10 mouse cellular contexts compared by ENCODE assay signal in the genomic region with DNA sequence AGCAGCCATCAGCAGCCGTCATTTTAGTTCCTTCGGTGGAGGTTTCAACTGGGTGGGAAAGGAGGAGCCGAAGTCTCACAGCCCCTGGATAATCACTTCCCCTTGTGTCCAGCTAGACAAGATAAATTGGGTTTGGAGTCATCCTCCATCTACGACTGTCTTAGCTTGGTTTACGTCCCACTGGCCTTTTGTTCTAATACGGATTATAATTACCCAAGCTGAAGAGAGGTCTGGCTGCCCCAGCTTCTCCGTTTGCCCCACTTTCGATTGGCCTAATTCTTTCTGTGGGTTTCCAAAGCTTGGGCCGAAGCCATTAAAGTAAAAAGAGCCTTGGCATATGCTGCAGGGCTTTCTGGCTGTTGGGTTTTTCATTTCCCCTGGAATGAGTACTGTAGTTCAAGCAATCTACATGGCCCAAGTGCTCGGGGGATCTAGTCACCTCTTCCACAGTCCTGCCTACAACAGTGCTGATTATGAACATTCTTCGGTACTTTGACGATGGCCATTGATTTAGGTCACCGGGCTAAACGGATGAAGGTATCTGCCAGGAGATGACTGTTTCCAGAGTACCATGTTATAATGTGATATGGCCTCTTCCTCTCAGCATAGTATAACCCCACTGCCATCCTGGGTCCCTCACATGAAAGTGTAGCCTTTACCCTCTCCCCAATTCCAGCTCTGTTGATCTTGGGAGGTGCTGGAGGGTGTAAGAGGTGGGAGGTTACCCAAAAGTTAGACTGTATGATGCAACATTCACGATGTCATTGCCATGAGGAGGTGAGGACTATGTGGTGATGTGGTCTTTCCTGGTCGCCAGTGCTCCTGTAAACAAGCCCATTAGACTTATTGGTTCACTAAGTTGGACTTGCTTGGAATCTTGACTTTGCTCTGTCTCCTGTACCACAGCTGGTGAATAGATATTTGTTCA.
A peak's percentile ranks its signal among the peaks of the same experiment; 100 is the strongest.
DNase-seq lines count a peak whose midpoint lies in the region; ATAC-seq lines count a peak whose summit lies in the region.
"Had no signal": no experiment of that assay in that cellular context is flagged by ENCODE, and none has a peak within 500 bp of the region (broad histone marks: within the 10 kb centered on the region; RNA-seq: fewer than 3 reads in every experiment).

No protein-coding gene starts in this region.

- H3K9me3 ChIP-seq in midbrain, embryonic 11.5 days (ENCODE audit: control insufficient read depth, low read length): no peaks in the 10 kb centered on the region
- H3K9me3 ChIP-seq in midbrain, embryonic 14.5 days (ENCODE audit: control insufficient read depth, low read length): no peaks in the 10 kb centered on the region
- H3K9me3 ChIP-seq in hindbrain, embryonic 11.5 days (ENCODE audit: control insufficient read depth, low read length): no peaks in the 10 kb centered on the region
- H3K9me3 ChIP-seq in heart, embryonic 12.5 days (replicated peaks): no peaks in the 10 kb centered on the region
- H3K9me3 ChIP-seq: megakaryocyte, embryonic 14.5 days had no signal

- H3K4me3 ChIP-seq in midbrain, embryonic 11.5 days (ENCODE audit: low read depth, low read length): no peak overlapping the region
- H3K4me3 ChIP-seq in midbrain, embryonic 14.5 days (replicated peaks; ENCODE audit: low read depth, low read length): no peak overlapping the region
- H3K4me3 ChIP-seq in hindbrain, embryonic 11.5 days (ENCODE audit: low read depth, low read length): no peak overlapping the region
- no peak overlapping the region for H3K4me3 ChIP-seq in heart, embryonic 12.5 days
- H3K4me3 ChIP-seq: megakaryocyte, embryonic 14.5 days had no signal

- 68% methylated on average over 16 of the region's 16 CpGs for WGBS in midbrain, embryonic 11.5 days
- WGBS in midbrain, embryonic 14.5 days: 71% methylated on average over 16 of the region's 16 CpGs
- WGBS in hindbrain, embryonic 11.5 days: 65% methylated on average over 16 of the region's 16 CpGs
- WGBS in heart, embryonic 12.5 days: 80% methylated on average over 16 of the region's 16 CpGs

- H3K4me1 ChIP-seq in midbrain, embryonic 11.5 days (ENCODE audit: control insufficient read depth, insufficient read depth, low read length): 0 out of 2 replicates have a peak, but pooled peaks cover 4% of the 10 kb centered on the region
- H3K4me1 ChIP-seq in midbrain, embryonic 14.5 days (ENCODE audit: control insufficient read depth, insufficient read depth, low read length): no peaks in the 10 kb centered on the region
- H3K4me1 ChIP-seq in hindbrain, embryonic 11.5 days (replicated peaks; ENCODE audit: control insufficient read depth, insufficient read depth, low read length): no peaks in the 10 kb centered on the region
- H3K4me1 ChIP-seq in heart, embryonic 12.5 days (replicated peaks): 0 out of 2 replicates have a peak, but pooled peaks cover 2% of the 10 kb centered on the region

- H3K27ac ChIP-seq in midbrain, embryonic 11.5 days (ENCODE audit: low read depth, low read length): no peak overlapping the region
- H3K27ac ChIP-seq in midbrain, embryonic 14.5 days (replicated peaks; ENCODE audit: low read depth, low read length): no peak overlapping the region
- 0 out of 2 replicates have a peak overlapping the region, but pooled peaks have one; percentile 17 for H3K27ac ChIP-seq in hindbrain, embryonic 11.5 days (ENCODE audit: low read depth, low read length)
- H3K27ac ChIP-seq in heart, embryonic 12.5 days (ENCODE audit: poor library complexity, severe bottlenecking): no peak overlapping the region

- no peaks in the 10 kb centered on the region for H3K27me3 ChIP-seq in midbrain, embryonic 11.5 days (ENCODE audit: control insufficient read depth, insufficient read depth, low read length)
- H3K27me3 ChIP-seq in midbrain, embryonic 14.5 days (ENCODE audit: control insufficient read depth, insufficient read depth, low read length): no peaks in the 10 kb centered on the region
- no peaks in the 10 kb centered on the region for H3K27me3 ChIP-seq in hindbrain, embryonic 11.5 days (ENCODE audit: control insufficient read depth, insufficient read depth, low read length)
- H3K27me3 ChIP-seq in heart, embryonic 12.5 days (replicated peaks): no peaks in the 10 kb centered on the region
- H3K27me3 ChIP-seq: megakaryocyte, embryonic 14.5 days had no signal

- no peak overlapping the region for H3K9ac ChIP-seq in midbrain, embryonic 11.5 days (ENCODE audit: low read length)
- H3K9ac ChIP-seq in midbrain, embryonic 14.5 days (replicated peaks; ENCODE audit: low read length): no peak overlapping the region
- H3K9ac ChIP-seq in hindbrain, embryonic 11.5 days (ENCODE audit: low read depth, low read length): no peak overlapping the region
- no peak overlapping the region for H3K9ac ChIP-seq in heart, embryonic 12.5 days

- no peak overlapping the region for H3K4me2 ChIP-seq in midbrain, embryonic 11.5 days
- H3K4me2 ChIP-seq in midbrain, embryonic 14.5 days (ENCODE audit: low read length): no peak overlapping the region
- H3K4me2 ChIP-seq in hindbrain, embryonic 11.5 days (replicated peaks; ENCODE audit: low read depth, low read length): no peak overlapping the region
- H3K4me2 ChIP-seq in heart, embryonic 12.5 days: no peak overlapping the region

- ATAC-seq in midbrain, embryonic 11.5 days (ENCODE audit: low FRiP score): no peak
- ATAC-seq in midbrain, embryonic 14.5 days (ENCODE audit: low FRiP score, low TSS enrichment): no peak
- ATAC-seq in hindbrain, embryonic 11.5 days (ENCODE audit: low FRiP score): 0 out of 2 replicates have a peak, but pooled peaks have one; percentile 40
- ATAC-seq in heart, embryonic 12.5 days (ENCODE audit: insufficient number of reproducible peaks, low FRiP score): no peak

- DNase-seq in adrenal gland, adult 2 months: peak; percentile 44
- no peak for DNase-seq in adrenal gland, adult 8-10 months
- DNase-seq in midbrain, embryonic 11.5 days (ENCODE audit: low spot score, missing footprints): peak; percentile 65
- DNase-seq in midbrain, embryonic 14.5 days: no peak
- DNase-seq in hindbrain, embryonic 11.5 days (ENCODE audit: low spot score): no peak
- peak; percentile 85 for DNase-seq in retina, embryonic 14.5 days (ENCODE audit: low spot score)
- no peak for DNase-seq in ovary, postnatal 10 days (ENCODE audit: low spot score)
- DNase-seq: spleen, adult 18-20 months had no signal

- no peaks in the 10 kb centered on the region for H3K36me3 ChIP-seq in midbrain, embryonic 11.5 days (ENCODE audit: control insufficient read depth, insufficient read depth, low read length)
- H3K36me3 ChIP-seq in midbrain, embryonic 14.5 days (ENCODE audit: control insufficient read depth, insufficient read depth, low read length): no peaks in the 10 kb centered on the region
- no peaks in the 10 kb centered on the region for H3K36me3 ChIP-seq in hindbrain, embryonic 11.5 days (ENCODE audit: control insufficient read depth, insufficient read depth, low read length)
- H3K36me3 ChIP-seq in heart, embryonic 12.5 days: no peaks in the 10 kb centered on the region

Comparison
In these comparisons a context has a peak if more than half of its experiments do, and no peak if none do; other contexts are left out.
1. DNase-seq: peak in adrenal gland, adult 2 months (single experiment), midbrain, embryonic 11.5 days (single experiment) and retina, embryonic 14.5 days (single experiment); none in adrenal gland, adult 8-10 months (single experiment), midbrain, embryonic 14.5 days (single experiment), hindbrain, embryonic 11.5 days (single experiment) and ovary, postnatal 10 days (single experiment).